Mouse (Mus musculus): ENCODE measurements at regions not wholly inside any gene's neighbourhood (a gene's known extent, or its start where the extent isn't known, plus 50 kb on each side); places are given as distances from the start of the nearest gene placed in this dataset.

DNA sequence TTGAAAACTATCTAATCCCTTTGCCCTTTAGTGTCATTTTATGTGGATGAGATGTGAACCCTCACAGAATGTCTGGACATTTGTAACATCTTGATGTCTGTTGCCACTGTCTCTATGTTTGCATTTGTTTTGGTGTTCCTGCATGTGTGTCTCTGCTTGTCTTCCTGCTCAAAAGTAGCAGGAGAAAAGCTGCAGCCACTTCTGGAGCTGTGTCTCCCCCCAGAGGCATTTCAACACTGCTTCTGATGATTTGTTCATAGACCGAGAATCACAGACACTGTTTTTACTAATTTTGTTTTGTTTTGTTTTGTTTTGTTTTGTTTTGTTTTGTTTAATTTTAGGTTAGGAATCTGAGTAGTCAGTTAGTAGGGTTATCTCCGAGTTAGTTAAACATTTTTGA lies 883.8 kb downstream of the Gbe1 start:
- 75% methylated on average over 2 of the region's 2 CpGs for WGBS
- H3K4me3 ChIP-seq = no peak overlapping the region
- no peaks in the 10 kb centered on the region for H3K36me3 ChIP-seq
- no peak for DNase-seq (ENCODE audit: low spot score)
- H3K4me1 ChIP-seq = no peaks in the 10 kb centered on the region
- H3K9me3 ChIP-seq (replicated peaks) = no peaks in the 10 kb centered on the region
- no peaks in the 10 kb centered on the region for H3K27me3 ChIP-seq (ENCODE audit: low read depth, poor library complexity, severe bottlenecking)
- no peak overlapping the region for H3K27ac ChIP-seq (replicated peaks)

- 61% methylated on average over 7 of the region's 7 CpGs for WGBS
- H3K9me3 ChIP-seq (replicated peaks) = no peaks in the 10 kb centered on the region
- DNase-seq (ENCODE audit: low spot score) = no peak
- no peaks in the 10 kb centered on the region for H3K27me3 ChIP-seq (ENCODE audit: low read depth, poor library complexity, severe bottlenecking)
- H3K4me1 ChIP-seq = no peaks in the 10 kb centered on the region
- H3K36me3 ChIP-seq = no peaks in the 10 kb centered on the region
- no peak overlapping the region for H3K27ac ChIP-seq (replicated peaks)
- H3K4me3 ChIP-seq = no peak overlapping the region
Measured at GRCm38 (mm10) chr16:71208806-71209205, 895.1 kb downstream of the Gbe1 start.

- no peak overlapping the region for H3K4me3 ChIP-seq
- no peaks in the 10 kb centered on the region for H3K9me3 ChIP-seq (replicated peaks)
- no peaks in the 10 kb centered on the region for H3K36me3 ChIP-seq
- DNase-seq (ENCODE audit: low spot score) = no peak
- H3K27ac ChIP-seq (replicated peaks) = no peak overlapping the region
- H3K4me1 ChIP-seq = no peaks in the 10 kb centered on the region
- 76% methylated on average over 6 of the region's 6 CpGs for WGBS
- no peaks in the 10 kb centered on the region for H3K27me3 ChIP-seq (ENCODE audit: low read depth, poor library complexity, severe bottlenecking)
Measured at GRCm38 (mm10) chr16:71224469-71224868, 910.7 kb downstream of the Gbe1 start.

- H3K27ac ChIP-seq (replicated peaks) = no peak overlapping the region
- H3K4me3 ChIP-seq = no peak overlapping the region
- 92% methylated on average over 5 of the region's 5 CpGs for WGBS
- no peaks in the 10 kb centered on the region for H3K27me3 ChIP-seq (ENCODE audit: low read depth, poor library complexity, severe bottlenecking)
- DNase-seq (ENCODE audit: low spot score) = no peak
- H3K36me3 ChIP-seq = no peaks in the 10 kb centered on the region
- H3K9me3 ChIP-seq (replicated peaks) = no peaks in the 10 kb centered on the region
- no peaks in the 10 kb centered on the region for H3K4me1 ChIP-seq
Measured at GRCm38 (mm10) chr16:71230104-71230653, 916.4 kb downstream of the Gbe1 start.

DNA sequence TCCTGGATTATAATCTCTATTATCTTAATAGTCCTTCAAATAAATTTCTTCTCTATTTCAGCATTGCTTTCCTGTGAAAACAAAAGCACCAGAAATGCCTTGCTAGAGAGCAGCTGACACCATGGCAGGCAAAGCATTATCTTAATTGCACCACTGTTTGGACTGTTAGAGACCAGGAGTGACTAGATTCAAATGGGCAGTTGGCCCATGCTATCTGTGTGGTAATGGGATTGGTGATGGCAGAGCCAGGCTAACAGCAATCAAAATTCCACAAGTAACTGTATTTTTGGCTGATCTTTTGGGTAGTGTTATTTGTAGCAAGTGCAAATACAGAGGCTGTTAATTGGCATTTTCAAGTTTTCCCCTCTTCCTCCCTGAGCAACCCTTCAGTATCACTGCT lies 929.3 kb downstream of the Gbe1 start:
- no peak for DNase-seq (ENCODE audit: low spot score)

DNA sequence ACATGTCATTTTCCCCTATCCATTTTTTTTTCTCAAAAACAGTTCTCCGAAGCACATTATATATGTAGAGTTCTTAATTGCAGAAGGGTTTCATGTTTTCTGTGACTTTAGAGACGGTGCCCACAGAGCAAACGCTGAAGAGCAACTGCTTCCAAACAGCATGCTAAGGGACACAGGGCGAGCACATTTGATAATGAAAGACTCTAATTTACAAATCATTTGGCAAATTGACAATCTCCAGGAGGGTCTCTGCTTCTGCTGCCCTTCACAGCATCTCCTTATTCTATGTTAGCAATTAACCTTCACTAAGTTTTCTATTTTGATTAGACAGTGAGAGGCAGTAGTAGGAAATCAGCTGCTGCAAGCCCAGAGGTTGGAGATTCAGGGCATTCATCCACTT lies 929.7 kb downstream of the Gbe1 start:
- Histone ChIP-seq H3K27ac (replicated peaks) (no peak overlapping the region), H3K27me3 (ENCODE audit: low read depth, poor library complexity, severe bottlenecking) (no peaks in the 10 kb centered on the region), H3K4me1 (no peaks in the 10 kb centered on the region), H3K9me3 (replicated peaks) (no peaks in the 10 kb centered on the region), H3K36me3 (no peaks in the 10 kb centered on the region), H3K4me3 (no peak overlapping the region)
- no peak for DNase-seq (ENCODE audit: low spot score)
- WGBS = 86% methylated on average over 4 of the region's 4 CpGs

More for the DNA sequence above, 929.3 kb downstream of the Gbe1 start:
- Histone ChIP-seq H3K9me3 (replicated peaks) (no peaks in the 10 kb centered on the region), H3K27me3 (ENCODE audit: low read depth, poor library complexity, severe bottlenecking) (no peaks in the 10 kb centered on the region), H3K27ac (replicated peaks) (no peak overlapping the region), H3K36me3 (no peaks in the 10 kb centered on the region), H3K4me3 (no peak overlapping the region), H3K4me1 (no peaks in the 10 kb centered on the region)

DNA sequence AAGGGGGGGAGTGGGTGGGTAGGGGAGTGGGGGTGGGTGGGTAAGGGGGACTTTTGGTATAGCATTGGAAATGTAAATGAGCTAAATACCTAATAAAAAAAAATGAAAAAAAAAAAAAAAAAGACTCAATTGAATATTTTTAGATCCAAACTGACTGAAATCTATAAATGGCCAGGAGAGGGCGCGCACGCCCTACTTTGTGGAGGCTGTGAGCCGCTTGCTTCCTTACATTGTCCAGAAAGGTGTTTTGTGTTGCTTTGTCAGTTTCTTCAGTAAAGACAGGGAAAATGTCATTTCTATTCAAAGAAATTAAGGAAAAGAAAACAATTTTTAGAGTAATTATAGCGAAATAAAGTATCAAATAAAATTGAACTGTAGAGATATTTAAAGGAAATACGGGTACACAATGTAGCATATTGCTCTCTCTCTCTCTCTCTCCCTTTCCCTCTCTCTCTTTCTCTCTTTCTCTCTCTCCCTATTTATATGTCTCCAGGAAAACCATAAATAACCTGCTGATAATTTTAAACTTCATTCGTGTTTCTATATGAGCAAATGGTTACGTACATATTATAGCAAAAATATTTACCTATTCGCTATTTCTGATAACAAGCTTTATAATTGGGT lies 933.9 kb downstream of the Gbe1 start:
- H3K9me3 ChIP-seq (replicated peaks) = no peaks in the 10 kb centered on the region
- DNase-seq (ENCODE audit: low spot score) = peak; percentile 67
- no peaks in the 10 kb centered on the region for H3K27me3 ChIP-seq (ENCODE audit: low read depth, poor library complexity, severe bottlenecking)
- H3K36me3 ChIP-seq = no peaks in the 10 kb centered on the region
- H3K4me1 ChIP-seq = no peaks in the 10 kb centered on the region
- 38% methylated on average over 9 of the region's 9 CpGs for WGBS
- H3K27ac ChIP-seq (replicated peaks) = no peak overlapping the region
- H3K4me3 ChIP-seq = no peak overlapping the region

GRCm38 (mm10) chr16:71255740-71256139 lies 942.0 kb downstream of the Gbe1 start:
- no peaks in the 10 kb centered on the region for H3K9me3 ChIP-seq (replicated peaks)
- H3K27me3 ChIP-seq (ENCODE audit: low read depth, poor library complexity, severe bottlenecking) = no peaks in the 10 kb centered on the region
- no peaks in the 10 kb centered on the region for H3K4me1 ChIP-seq
- no peaks in the 10 kb centered on the region for H3K36me3 ChIP-seq
- WGBS = 82% methylated on average over 4 of the region's 4 CpGs
- no peak for DNase-seq (ENCODE audit: low spot score)
- H3K27ac ChIP-seq (replicated peaks) = no peak overlapping the region
- H3K4me3 ChIP-seq = no peak overlapping the region

DNA sequence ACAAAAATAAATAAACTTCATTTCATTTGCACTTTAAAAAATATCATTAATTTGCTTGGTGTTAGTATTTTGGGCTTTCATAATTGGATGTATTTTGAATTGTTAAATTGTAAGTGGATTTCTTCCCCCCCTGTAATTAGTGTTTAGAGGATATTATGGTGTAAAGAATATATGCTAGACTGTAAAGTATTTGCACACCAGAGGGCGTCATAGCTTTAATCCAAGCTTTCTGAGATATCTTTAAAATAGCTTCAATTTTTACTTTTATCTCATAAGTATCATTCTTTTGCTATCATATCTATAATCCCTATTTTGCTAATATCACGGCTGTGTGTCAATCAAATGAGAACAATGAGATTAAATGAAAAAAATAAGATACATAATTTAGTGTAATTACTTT lies 942.4 kb downstream of the Gbe1 start:
- no peaks in the 10 kb centered on the region for H3K9me3 ChIP-seq (replicated peaks)
- no peaks in the 10 kb centered on the region for H3K36me3 ChIP-seq
- 77% methylated on average over 2 of the region's 2 CpGs for WGBS
- no peak for DNase-seq (ENCODE audit: low spot score)
- no peak overlapping the region for H3K27ac ChIP-seq (replicated peaks)
- no peaks in the 10 kb centered on the region for H3K4me1 ChIP-seq
- H3K4me3 ChIP-seq = no peak overlapping the region
- no peaks in the 10 kb centered on the region for H3K27me3 ChIP-seq (ENCODE audit: low read depth, poor library complexity, severe bottlenecking)

DNA sequence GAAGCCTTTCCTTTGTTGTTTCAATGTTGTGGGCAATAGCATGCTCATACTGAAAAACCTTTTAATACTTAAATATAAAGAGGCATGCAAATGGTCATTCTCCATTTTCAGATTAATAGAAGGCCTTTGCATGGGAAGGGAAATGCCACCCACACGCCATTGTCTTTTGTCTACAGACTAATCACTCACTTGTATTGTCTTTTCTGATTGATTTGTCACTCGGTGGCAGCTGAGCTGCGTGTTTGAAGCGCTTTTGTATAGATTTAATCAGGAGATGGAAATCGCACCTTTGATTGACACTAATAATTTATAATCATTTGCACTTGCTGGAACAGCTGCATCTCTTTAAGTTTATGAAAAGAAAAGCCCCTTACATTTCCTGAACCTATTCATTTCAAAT lies 953.4 kb downstream of the Gbe1 start:
- Histone ChIP-seq H3K4me3 (no peak overlapping the region), H3K27me3 (ENCODE audit: low read depth, poor library complexity, severe bottlenecking) (no peaks in the 10 kb centered on the region), H3K27ac (replicated peaks) (no peak overlapping the region), H3K4me1 (peaks cover 3% of the 10 kb centered on the region; the same call in 1 of the 2 replicates), H3K36me3 (no peaks in the 10 kb centered on the region), H3K9me3 (replicated peaks) (no peaks in the 10 kb centered on the region)
- no peak for DNase-seq (ENCODE audit: low spot score)
- 56% methylated on average over 5 of the region's 5 CpGs for WGBS

All from midbrain, embryonic 10.5 days (tissue).